Mouse (Mus musculus) Patski (cell line): ENCODE measurements at regions not wholly inside any gene's neighbourhood (a gene's known extent, or its start where the extent isn't known, plus 50 kb on each side); places are given as distances from the start of the nearest gene placed in this dataset.
A peak's percentile ranks its signal among the peaks of the same experiment; 100 is the strongest.
"Not testable (repeated sequence)": the region's sequence is repeated elsewhere in the genome, so short reads cannot be mapped to it uniquely, and the experiment has no call there.

ENCODE experiments used
- ATAC-seq: fragments of 100-300 bp; one replicate; pipeline ENCODE4 v1.8.0; 2021
- CTCF ChIA-PET: fragments of 350-600 bp; sonication (Branson Sonifier 250); formaldehyde crosslinking; loops from one replicate; lab custom pipeline; 2022; ENCODE audit warnings: inconsistent platforms; lab: Charles Lee
- POLR2A ChIA-PET: fragments of 350-600 bp; sonication (Branson Sonifier 250); formaldehyde crosslinking; loops from one replicate; lab custom pipeline; 2022; ENCODE audit warnings: antibody characterized with exemption, inconsistent platforms; lab: Charles Lee
- DNase-seq: peaks from one replicate; pipeline ENCODE4 v3.0.0-alpha.2; 2011; ENCODE audit warnings: low read depth, low spot score
- H3K27me3 ChIP-seq: fragments of 371-371 bp; one replicate; pipeline ENCODE4 v1.5.1; 2021
- CTCF ChIP-seq: fragments of 100-300 bp; IDR thresholded peaks from one replicate; pipeline ENCODE4 v1.5.1; 2021
- in situ Hi-C: fragments of 300-500 bp; cut with MboI; formaldehyde crosslinking; loops from 3 replicates; pipeline ENCODE4 v1.11.1; 2018; ENCODE audit warnings: low pct_unique_long_range_greater_than_20kb, mixed read lengths

- POLR2A ChIA-PET, H3K27me3 ChIP-seq, CTCF ChIA-PET, DNase-seq, ATAC-seq, in situ Hi-C loops: not testable (repeated sequence)
Measured at GRCm38 (mm10) chr10:51397016-51397415, 83.4 kb upstream of the Gm49339 start.

- in situ Hi-C loops = loop anchor here (5.0 kb wide), 1 partner anchor 503 kb away; no protein-coding TSS in a partner anchor
- ChIA-PET POLR2A (interaction anchor here (0.8 to 1.0 kb wide), 2 partner anchors 507 to 510 kb away, joined by 3 read pairs; no protein-coding TSS in a partner anchor), CTCF (interaction anchor here (0.7 to 3.2 kb wide), 8 partner anchors 489 to 707 kb away, joined by 3 to 12 read pairs (median 4); no protein-coding TSS in a partner anchor)
- H3K27me3 ChIP-seq = no peaks in the 10 kb centered on the region
- TF ChIP-seq CTCF = peak; percentile 74
- ATAC-seq = peak; percentile 85
- peak; percentile 19 for DNase-seq
Measured at GRCm38 (mm10) chr10:51405141-51405540, 75.3 kb upstream of the Gm49339 start.

GRCm38 (mm10) chr10:51412795-51413194 is 67.6 kb upstream of the Gm49339 start:
- no peaks in the 10 kb centered on the region for H3K27me3 ChIP-seq
- DNase-seq = no peak
- TF ChIP-seq CTCF = no peak
- in situ Hi-C loops = no loop called here
- POLR2A ChIA-PET = no interaction called here
- CTCF ChIA-PET = no interaction called here
- no peak for ATAC-seq

GRCm38 (mm10) chr10:51414512-51414911 is 65.9 kb upstream of the Gm49339 start:
- TF ChIP-seq CTCF = no peak
- H3K27me3 ChIP-seq = no peaks in the 10 kb centered on the region
- ChIA-PET POLR2A (no interaction called here), CTCF (no interaction called here)
- ATAC-seq = no peak
- DNase-seq = no peak
- in situ Hi-C loops = no loop called here

GRCm38 (mm10) chr10:51416723-51417122 is 63.7 kb upstream of the Gm49339 start:
- no peak for TF ChIP-seq CTCF
- H3K27me3 ChIP-seq = no peaks in the 10 kb centered on the region
- ATAC-seq = peak; percentile 66
- ChIA-PET POLR2A (no interaction called here), CTCF (interaction anchor here (0.9 kb wide), 1 partner anchor 718 kb away, joined by 3 read pairs; no protein-coding TSS in a partner anchor)
- in situ Hi-C loops = no loop called here
- DNase-seq = peak; percentile 12

GRCm38 (mm10) chr10:51417221-51417911 is 63.0 kb upstream of the Gm49339 start:
- ChIA-PET POLR2A (no interaction called here), CTCF (no interaction called here)
- in situ Hi-C loops = no loop called here
- no peaks in the 10 kb centered on the region for H3K27me3 ChIP-seq
- no peak for DNase-seq
- no peak for TF ChIP-seq CTCF
- ATAC-seq = peak; percentile 82

GRCm38 (mm10) chr10:51418550-51418949 is 61.9 kb upstream of the Gm49339 start:
- in situ Hi-C loops = no loop called here
- ATAC-seq = no peak
- TF ChIP-seq CTCF = no peak
- H3K27me3 ChIP-seq = no peaks in the 10 kb centered on the region
- no peak for DNase-seq
- ChIA-PET POLR2A (no interaction called here), CTCF (no interaction called here)

- ChIA-PET POLR2A (no interaction called here), CTCF (interaction anchor here (1.7 kb wide), 1 partner anchor 11 kb away, joined by 4 read pairs; no protein-coding TSS in a partner anchor)
- no peaks in the 10 kb centered on the region for H3K27me3 ChIP-seq
- peak; percentile 7 for TF ChIP-seq CTCF
- DNase-seq (no peak), ATAC-seq (no peak)
- in situ Hi-C loops = no loop called here
Measured at GRCm38 (mm10) chr10:51422501-51422900, 57.9 kb upstream of the Gm49339 start.
